Mouse (Mus musculus) ES-CJ7 (cell line): Measurements from ENCODE around the gene Slc16a4.

ENCODE experiments used
- DNase-seq: peaks from one replicate; pipeline ENCODE4 v3.0.0; 2011; ENCODE audit warnings: low read depth, low spot score

The Slc16a4 gene

DNA sequence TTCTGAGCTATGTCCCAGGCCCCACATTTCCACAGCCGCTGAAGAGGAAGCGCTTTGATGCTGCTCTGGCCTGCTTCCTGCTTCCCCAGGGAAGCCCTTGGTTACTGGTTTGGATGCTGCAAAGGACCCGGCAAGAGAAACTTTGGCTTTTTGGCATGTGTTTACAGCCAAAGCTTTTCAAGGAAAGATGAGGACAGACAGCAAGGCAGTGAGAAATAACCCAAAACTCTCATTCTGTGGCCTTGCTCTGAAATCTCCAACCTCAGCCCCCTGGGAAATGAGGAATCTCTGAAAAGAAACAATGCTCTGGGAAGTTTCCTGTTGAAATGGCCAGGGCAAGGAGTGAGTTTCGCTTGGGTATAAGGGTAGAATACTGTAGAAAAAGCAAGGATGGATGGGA is 69.3 kb downstream of the Slc16a4 start:
- no peak for DNase-seq
